Mouse (Mus musculus) ES-Bruce4 (cell line): ENCODE measurements around the gene Resp18.

ENCODE experiments used
- CTCF ChIP-seq: IDR thresholded peaks from one replicate; pipeline ENCODE4 v1.8.1; 2011; ENCODE audit warnings: low read depth, low read length
- EP300 ChIP-seq: IDR thresholded peaks from 2 replicates; pipeline ENCODE4 v1.6.1; 2011; ENCODE audit warnings: low read depth, low read length; ENCODE audit not compliant: insufficient read depth
- POLR2A ChIP-seq: IDR thresholded peaks from one replicate; pipeline ENCODE4 v1.8.1; 2011; ENCODE audit warnings: low read length; ENCODE audit not compliant: insufficient read depth

- TF ChIP-seq POLR2A, result no peak
- no peak for TF ChIP-seq CTCF
- TF ChIP-seq EP300, result no peak
Observed at GRCm38 (mm10) chr1:75277195-75278188, 723 bp downstream of the Resp18 start.
